Mouse (Mus musculus): ENCODE data around the gene 2210011C24Rik. TPM values are rescaled to one million over a fixed set of nuclear protein-coding genes. Genes with fewer than 3 reads are reported as not detected.
A peak's percentile ranks its signal among the peaks of the same experiment; 100 is the strongest.

2210011C24Rik gene
- total RNA-seq (2021) = 1 to 10 TPM; 1.3 to 3.1 TPM

GRCm38 (mm10) chr8:84011705-84012498, at the start of gene 2210011C24Rik:
TSS of gene 2210011C24Rik (minus strand) at chr8:84012171.
- DNase-seq (ENCODE audit: low spot score in 2 of 2) = no peak
- intact Hi-C loops (cut with DNase I) = loop anchor here (5.0 kb wide), 1 partner anchor 55 kb away; the partner anchor contains the start of genes Gm10643 and Rfx1

- intact Hi-C loops (cut with DNase I) = no loop called here
- no peak for DNase-seq (ENCODE audit: low spot score in 2 of 2)
Measured at GRCm38 (mm10) chr8:84060245-84060644, 48.3 kb upstream of the 2210011C24Rik start.

- intact Hi-C loops (cut with DNase I) = no loop called here
- DNase-seq (ENCODE audit: low spot score in 2 of 2) = no peak
Measured at GRCm38 (mm10) chr8:84059226-84059625, 47.3 kb upstream of the 2210011C24Rik start.

GRCm38 (mm10) chr8:84057827-84058226, 45.9 kb upstream of the 2210011C24Rik start:
- no peak for DNase-seq (ENCODE audit: low spot score in 2 of 2)
- intact Hi-C loops (cut with DNase I) = no loop called here

GRCm38 (mm10) chr8:84053229-84053628, 41.3 kb upstream of the 2210011C24Rik start:
- intact Hi-C loops (cut with DNase I) = no loop called here
- DNase-seq (ENCODE audit: low spot score in 2 of 2) = no peak

GRCm38 (mm10) chr8:84052746-84053145, 40.8 kb upstream of the 2210011C24Rik start:
- intact Hi-C loops (cut with DNase I) = no loop called here
- no peak for DNase-seq (ENCODE audit: low spot score in 2 of 2)

GRCm38 (mm10) chr8:84048171-84048570, 36.2 kb upstream of the 2210011C24Rik start:
- intact Hi-C loops (cut with DNase I) = no loop called here

GRCm38 (mm10) chr8:84046505-84046904, 34.5 kb upstream of the 2210011C24Rik start:
- DNase-seq (ENCODE audit: low spot score in 2 of 2) = no peak
- intact Hi-C loops (cut with DNase I) = no loop called here

More at GRCm38 (mm10) chr8:84048171-84048570, 36.2 kb upstream of the 2210011C24Rik start:
- DNase-seq (ENCODE audit: low spot score in 2 of 2) = no peak

- intact Hi-C loops (cut with DNase I) = no loop called here
- DNase-seq (ENCODE audit: low spot score in 2 of 2) = no peak
Measured at GRCm38 (mm10) chr8:84044900-84045299, 32.9 kb upstream of the 2210011C24Rik start, which contains the start of gene Rln3. TSS of gene Rln3 (minus strand) at chr8:84045000.

- no peak for DNase-seq (ENCODE audit: low spot score in 2 of 2)
- intact Hi-C loops (cut with DNase I) = no loop called here
Measured at GRCm38 (mm10) chr8:84044103-84044502, 32.1 kb upstream of the 2210011C24Rik start.

GRCm38 (mm10) chr8:84042948-84043342, 31.0 kb upstream of the 2210011C24Rik start:
- intact Hi-C loops (cut with DNase I) = no loop called here
- DNase-seq (ENCODE audit: low spot score in 2 of 2) = no peak

- peak in 1 of 2 experiments; percentile 18 for DNase-seq (ENCODE audit: low spot score in 2 of 2)
- intact Hi-C loops (cut with DNase I) = no loop called here
Measured at GRCm38 (mm10) chr8:84042066-84042947, 30.3 kb upstream of the 2210011C24Rik start, which contains the start of gene Il27ra. TSS of gene Il27ra (minus strand) at chr8:84042589.

GRCm38 (mm10) chr8:84039050-84039449, 27.1 kb upstream of the 2210011C24Rik start:
- intact Hi-C loops (cut with DNase I) = loop anchor here (5.0 to 10.0 kb wide), 2 partner anchors 68 to 316 kb away; no protein-coding TSS in a partner anchor
- peak; percentile 50 to 52 for DNase-seq (ENCODE audit: low spot score in 2 of 2)

- intact Hi-C loops (cut with DNase I) = loop anchor here (5.0 to 10.0 kb wide), 2 partner anchors 69 to 317 kb away; no protein-coding TSS in a partner anchor
- DNase-seq (ENCODE audit: low spot score in 2 of 2) = no peak
Measured at GRCm38 (mm10) chr8:84038015-84038414, 26.0 kb upstream of the 2210011C24Rik start.

- DNase-seq (ENCODE audit: low spot score in 2 of 2) = no peak
- intact Hi-C loops (cut with DNase I) = loop anchor here (10.0 kb wide), 1 partner anchor 322 kb away; no protein-coding TSS in a partner anchor
Measured at GRCm38 (mm10) chr8:84032777-84033176, 20.8 kb upstream of the 2210011C24Rik start.

GRCm38 (mm10) chr8:84029272-84029671, 17.3 kb upstream of the 2210011C24Rik start:
- intact Hi-C loops (cut with DNase I) = no loop called here
- DNase-seq (ENCODE audit: low spot score in 2 of 2) = no peak

GRCm38 (mm10) chr8:84027449-84027848, 15.5 kb upstream of the 2210011C24Rik start:
- DNase-seq (ENCODE audit: low spot score in 2 of 2) = no peak
- intact Hi-C loops (cut with DNase I) = no loop called here

- peak in 1 of 2 experiments; percentile 29 for DNase-seq (ENCODE audit: low spot score in 2 of 2)
- intact Hi-C loops (cut with DNase I) = no loop called here
Measured at GRCm38 (mm10) chr8:84025863-84026262, 13.9 kb upstream of the 2210011C24Rik start.

GRCm38 (mm10) chr8:84024171-84024570, 12.2 kb upstream of the 2210011C24Rik start:
- intact Hi-C loops (cut with DNase I) = no loop called here
- no peak for DNase-seq (ENCODE audit: low spot score in 2 of 2)

GRCm38 (mm10) chr8:84023631-84024030, 11.7 kb upstream of the 2210011C24Rik start:
- no peak for DNase-seq (ENCODE audit: low spot score in 2 of 2)
- intact Hi-C loops (cut with DNase I) = no loop called here

Measured in left cerebral cortex, postnatal 36 days (tissue).